Mouse (Mus musculus) MN1 (cell line): Measurements from ENCODE around the gene Hpse2.
A peak's percentile ranks its signal among the peaks of the same experiment; 100 is the strongest.
"Not testable (repeated sequence)": the region's sequence is repeated elsewhere in the genome, so short reads cannot be mapped to it uniquely, and the experiment has no call there.

Experiments used
- DNase-seq: peaks from one replicate; pipeline ENCODE4 v3.0.0-alpha.2; 2016; ENCODE audit warnings: low spot score

The Hpse2 gene

GRCm38 (mm10) chr19:42850444-42850843 lies 537.7 kb downstream of the Hpse2 start:
- no peak for DNase-seq

- DNase-seq: no peak
Measured at GRCm38 (mm10) chr19:42839621-42840294, 548.4 kb downstream of the Hpse2 start.

GRCm38 (mm10) chr19:42839118-42839517 lies 549.0 kb downstream of the Hpse2 start:
- DNase-seq: no peak

- DNase-seq: no peak
Measured at GRCm38 (mm10) chr19:42838271-42838670, 549.9 kb downstream of the Hpse2 start.

GRCm38 (mm10) chr19:42837591-42837990 lies 550.6 kb downstream of the Hpse2 start:
- peak; percentile 13 for DNase-seq

- no peak for DNase-seq
Measured at GRCm38 (mm10) chr19:42833126-42833525, 555.0 kb downstream of the Hpse2 start.

- no peak for DNase-seq
Measured at GRCm38 (mm10) chr19:42832251-42832650, 555.9 kb downstream of the Hpse2 start.

- DNase-seq: no peak
Measured at GRCm38 (mm10) chr19:42829196-42829595, 559.0 kb downstream of the Hpse2 start.

GRCm38 (mm10) chr19:42827843-42828242 lies 560.3 kb downstream of the Hpse2 start:
- DNase-seq: no peak

- DNase-seq: no peak
Measured at GRCm38 (mm10) chr19:42820109-42820508, 568.0 kb downstream of the Hpse2 start.

GRCm38 (mm10) chr19:42817761-42818160 lies 570.4 kb downstream of the Hpse2 start:
- DNase-seq: no peak

GRCm38 (mm10) chr19:42816261-42816660 lies 571.9 kb downstream of the Hpse2 start:
- DNase-seq: no peak

GRCm38 (mm10) chr19:42810140-42810539 lies 578.0 kb downstream of the Hpse2 start:
- no peak for DNase-seq

- DNase-seq: peak; percentile 60
Measured at GRCm38 (mm10) chr19:42809491-42809890, 578.7 kb downstream of the Hpse2 start.

GRCm38 (mm10) chr19:42797866-42798265 lies 590.3 kb downstream of the Hpse2 start:
- no peak for DNase-seq

GRCm38 (mm10) chr19:42795801-42796200 lies 592.4 kb downstream of the Hpse2 start:
- DNase-seq: peak; percentile 8

- DNase-seq: peak; percentile 88
Measured at GRCm38 (mm10) chr19:42794914-42795613, 593.1 kb downstream of the Hpse2 start.

- DNase-seq: peak; percentile 82
Measured at GRCm38 (mm10) chr19:42788311-42788710, 599.8 kb downstream of the Hpse2 start.

GRCm38 (mm10) chr19:42785562-42786220 lies 602.5 kb downstream of the Hpse2 start:
- DNase-seq: no peak

GRCm38 (mm10) chr19:42785129-42785528 lies 603.0 kb downstream of the Hpse2 start:
- DNase-seq: no peak

GRCm38 (mm10) chr19:42780156-42780538 lies 608.0 kb downstream of the Hpse2 start:
- not testable (repeated sequence) for DNase-seq

- DNase-seq: peak; percentile 79
Measured at GRCm38 (mm10) chr19:42779531-42780155, 608.5 kb downstream of the Hpse2 start, which contains the start of gene Hps1. Gene Hps1 (minus strand): TSS chr19:42779978.
